Mouse (Mus musculus) limb, embryonic 15.5 days (tissue): Measurements from ENCODE around the gene Togaram1. TPM values are rescaled to one million over a fixed set of nuclear protein-coding genes. Genes with fewer than 3 reads are reported as not detected.

Experiments
- ATAC-seq: fragments of 200-750 bp; cut with Nextera tagmentation; 2 replicates; pipeline ENCODE4 v1.8.0; 2017; ENCODE audit warnings: low read depth, moderate TSS enrichment; ENCODE audit not compliant: insufficient number of reproducible peaks, low FRiP score, low TSS enrichment
- H3K27ac ChIP-seq: fragments of 300-500 bp; sonication (generic); 2 replicates; pipeline ENCODE4 v1.5.1; 2015; ENCODE audit warnings: moderate library complexity, mild to moderate bottlenecking, inconsistent platforms
- H3K27me3 ChIP-seq: fragments of 300-500 bp; sonication (generic); 2 replicates; pipeline ENCODE4 v1.6.1; 2015; ENCODE audit warnings: inconsistent platforms
- H3K36me3 ChIP-seq: fragments of 300-500 bp; sonication (generic); 2 replicates; pipeline ENCODE4 v1.6.1; 2015; ENCODE audit warnings: inconsistent platforms
- H3K4me1 ChIP-seq: fragments of 300-500 bp; sonication (generic); 2 replicates; pipeline ENCODE4 v1.6.1; 2015; ENCODE audit warnings: inconsistent platforms
- H3K4me2 ChIP-seq: fragments of 300-500 bp; sonication (generic); 2 replicates; pipeline ENCODE4 v1.6.1; 2015; ENCODE audit warnings: mild to moderate bottlenecking, inconsistent platforms
- H3K4me3 ChIP-seq: fragments of 300-500 bp; sonication (generic); 2 replicates; pipeline ENCODE4 v1.5.1; 2015; ENCODE audit warnings: mild to moderate bottlenecking, inconsistent platforms
- H3K9ac ChIP-seq: fragments of 300-500 bp; sonication (generic); 2 replicates; pipeline ENCODE4 v1.6.1; 2015; ENCODE audit warnings: inconsistent platforms
- H3K9me3 ChIP-seq: fragments of 300-500 bp; sonication (generic); 2 replicates; pipeline ENCODE4 v1.6.1; 2016; ENCODE audit warnings: inconsistent platforms
- WGBS: fragments of 180-500 bp; shearing (Covaris S2); methylation state at CpG from one replicate; pipeline ENCODE4 v1.1.7; 2015; 5-methylcytosine and 5-hydroxymethylcytosine counted together
- polyA plus RNA-seq: library from polyadenylated mRNA; unstranded; fragments of >200 nt; fragmentation: Nextera tagmentation; extraction: Ambion mirVana; gene quantifications from 2 replicates; pipeline ENCODE4 v1.2.1, GENCODE M21; 2015

Gene Togaram1
- polyA plus RNA-seq, 1 experiment from 2014 or later, result 22.3 TPM

DNA sequence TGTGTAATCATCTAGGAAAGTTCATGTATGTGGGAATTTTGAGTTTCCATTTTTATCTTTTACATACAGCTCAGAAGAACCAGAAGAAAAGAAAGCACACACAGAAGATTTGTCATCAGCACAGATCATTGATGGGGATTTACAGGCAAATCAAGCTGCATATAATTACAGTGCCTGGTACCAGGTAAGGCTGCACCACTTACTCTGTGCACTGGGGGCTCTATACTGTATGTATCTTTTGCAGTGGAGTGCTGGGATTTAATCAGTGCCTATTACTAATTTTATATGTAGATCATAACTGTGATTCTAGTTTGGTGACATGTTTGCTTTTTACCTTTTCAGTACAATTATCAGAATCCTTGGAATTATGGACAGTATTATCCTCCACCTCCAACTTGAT lies 95.5 kb downstream of the Togaram1 start:
- Histone ChIP-seq H3K27me3 (no peaks in the 10 kb centered on the region), H3K9ac (no peak overlapping the region), H3K4me1 (no peaks in the 10 kb centered on the region), H3K4me2 (no peak overlapping the region), H3K27ac (no peak overlapping the region), H3K36me3 (peaks cover 56% of the 10 kb centered on the region), H3K9me3 (no peaks in the 10 kb centered on the region), H3K4me3 (no peak overlapping the region)
- no peak for ATAC-seq

DNA sequence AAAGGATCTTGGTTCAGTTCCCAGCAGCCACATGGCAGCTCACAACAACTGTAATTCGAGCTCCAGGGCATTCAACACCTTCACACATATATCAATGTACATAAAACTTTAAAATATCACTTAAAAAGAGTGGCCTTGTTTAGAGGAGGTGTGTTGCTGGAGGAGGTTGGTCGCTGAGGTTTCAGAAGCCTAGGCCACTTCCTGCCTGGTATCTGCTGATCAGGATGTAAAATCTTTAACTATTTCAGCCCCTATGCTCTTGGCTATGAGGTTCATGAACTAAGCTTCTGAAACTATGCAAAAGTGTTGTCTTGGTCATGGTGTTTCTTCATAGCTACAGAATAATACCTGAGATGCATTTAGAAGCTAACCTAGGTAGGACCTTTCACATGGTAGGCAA lies 99.6 kb downstream of the Togaram1 start:
- Histone ChIP-seq H3K4me3 (no peak overlapping the region), H3K27ac (no peak overlapping the region), H3K4me2 (no peak overlapping the region), H3K9ac (no peak overlapping the region), H3K4me1 (no peaks in the 10 kb centered on the region), H3K36me3 (peaks cover 52% of the 10 kb centered on the region), H3K27me3 (no peaks in the 10 kb centered on the region), H3K9me3 (no peaks in the 10 kb centered on the region)
- 54% methylated on average over 2 of the region's 2 CpGs for WGBS
- ATAC-seq, result no peak

DNA sequence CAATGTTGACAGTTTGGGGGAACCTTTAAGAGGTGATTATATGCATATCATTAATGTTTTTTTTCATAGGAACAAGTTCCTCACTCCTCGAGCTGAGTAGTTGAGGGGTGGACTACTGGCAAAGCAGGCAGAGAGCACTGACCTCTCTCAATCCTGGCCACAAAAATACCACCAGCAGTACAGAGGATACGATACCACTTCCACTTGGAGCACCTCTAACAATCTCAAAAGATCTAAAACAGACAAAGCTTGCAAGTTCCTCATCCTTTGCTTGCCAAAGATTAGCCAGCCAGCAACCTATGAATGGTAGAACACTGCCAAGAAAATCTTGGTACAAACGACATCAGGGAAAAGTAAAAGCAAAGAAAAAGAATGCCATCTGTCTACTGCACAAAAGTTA lies 100.6 kb downstream of the Togaram1 start:
- peaks cover 43% of the 10 kb centered on the region for H3K36me3 ChIP-seq
- no peaks in the 10 kb centered on the region for H3K27me3 ChIP-seq
- no peak overlapping the region for H3K4me2 ChIP-seq
- H3K27ac ChIP-seq, result no peak overlapping the region
- H3K9me3 ChIP-seq, result no peaks in the 10 kb centered on the region
- WGBS, result 56% methylated on average over 3 of the region's 3 CpGs
- no peak for ATAC-seq
- no peak overlapping the region for H3K4me3 ChIP-seq
- no peaks in the 10 kb centered on the region for H3K4me1 ChIP-seq
- no peak overlapping the region for H3K9ac ChIP-seq

DNA sequence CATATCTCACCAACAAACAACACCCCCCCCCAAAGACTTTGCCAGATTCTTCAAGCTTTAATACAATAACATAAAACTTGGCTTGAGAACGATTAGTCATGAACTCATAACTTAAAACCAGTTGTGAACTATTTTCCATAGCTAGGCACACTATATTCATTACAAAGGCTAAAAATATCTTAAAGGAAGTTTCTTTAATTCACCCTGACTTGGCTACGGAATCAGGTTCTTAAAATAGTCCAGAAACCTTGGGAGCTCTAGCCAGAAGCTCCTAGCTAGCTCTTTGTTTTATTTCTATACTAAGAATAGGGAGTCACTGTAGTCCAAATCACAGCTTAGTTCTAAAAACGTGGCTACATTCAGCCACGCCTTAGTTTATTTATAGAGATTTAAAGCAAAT lies 102.8 kb downstream of the Togaram1 start:
- 55% methylated on average over 4 of the region's 4 CpGs for WGBS
- no peak for ATAC-seq
- Histone ChIP-seq H3K36me3 (peaks cover 33% of the 10 kb centered on the region), H3K9me3 (no peaks in the 10 kb centered on the region), H3K4me1 (no peaks in the 10 kb centered on the region), H3K27ac (0 out of 2 replicates have a peak overlapping the region, but pooled peaks have one; percentile 3), H3K9ac (no peak overlapping the region), H3K4me2 (no peak overlapping the region), H3K4me3 (no peak overlapping the region), H3K27me3 (no peaks in the 10 kb centered on the region)

Other genes starting within 250 kb of the Togaram1 start
- gene Gm527, start 47.9 kb upstream of the Togaram1 start, polyA plus RNA-seq, result 2.0 and 3.1 TPM in 2 replicates
- gene Klhl28, start 270 bp upstream of the Togaram1 start, polyA plus RNA-seq, result 15.3 and 16.4 TPM in 2 replicates
- 57.6 and 61.9 TPM in 2 replicates for gene Prpf39, start 70.5 kb downstream of the Togaram1 start, polyA plus RNA-seq
- 342 and 385 TPM in 2 replicates for gene Fkbp3, start 108.2 kb downstream of the Togaram1 start, polyA plus RNA-seq
- 6.3 and 9.0 TPM in 2 replicates for gene Fancm, start 109.8 kb downstream of the Togaram1 start, polyA plus RNA-seq
- 40.9 and 46.6 TPM in 2 replicates for gene Mis18bp1, start 206.8 kb downstream of the Togaram1 start, polyA plus RNA-seq